Mouse (Mus musculus) neural tube, embryonic 14.5 days (tissue): ENCODE measurements around the gene Nfatc2. TPM values are rescaled to one million over a fixed set of nuclear protein-coding genes. Genes with fewer than 3 reads are reported as not detected.
A peak's percentile ranks its signal among the peaks of the same experiment; 100 is the strongest.

Experiments used
- ATAC-seq: fragments of 200-750 bp; cut with Nextera tagmentation; 2 replicates; pipeline ENCODE4 v1.8.0; 2017; ENCODE audit warnings: low read depth, mild to moderate bottlenecking, moderate TSS enrichment, moderate library complexity
- H3K27ac ChIP-seq: fragments of 300-500 bp; sonication (generic); 2 replicates; pipeline ENCODE4 v1.5.1; 2014; ENCODE audit warnings: low read depth, mild to moderate bottlenecking, control low read depth, low read length, moderate library complexity, mixed read lengths
- H3K27me3 ChIP-seq: fragments of 300-500 bp; sonication (generic); 2 replicates; pipeline ENCODE4 v1.6.1; 2014; ENCODE audit warnings: low read length; ENCODE audit not compliant: control insufficient read depth, insufficient read depth
- H3K36me3 ChIP-seq: fragments of 300-500 bp; sonication (generic); 2 replicates; pipeline ENCODE4 v1.6.1; 2014; ENCODE audit warnings: low read length, mixed read lengths; ENCODE audit not compliant: control insufficient read depth, insufficient read depth
- H3K4me1 ChIP-seq: fragments of 300-500 bp; sonication (generic); 2 replicates; pipeline ENCODE4 v1.6.1; 2014; ENCODE audit warnings: low read length; ENCODE audit not compliant: control insufficient read depth, insufficient read depth
- H3K4me2 ChIP-seq: fragments of 300-500 bp; sonication (generic); 2 replicates; pipeline ENCODE4 v1.6.1; 2014; ENCODE audit warnings: mild to moderate bottlenecking, low read depth, low read length, control low read depth
- H3K4me3 ChIP-seq: fragments of 300-500 bp; sonication (generic); 2 replicates; pipeline ENCODE4 v1.5.1; 2014; ENCODE audit warnings: low read depth, low read length, control low read depth, mixed read lengths
- H3K9ac ChIP-seq: fragments of 300-500 bp; sonication (generic); replicated peaks from 2 replicates; pipeline ENCODE4 v1.6.1; 2014; ENCODE audit warnings: low read depth, mild to moderate bottlenecking, control low read depth, low read length, mixed read lengths
- H3K9me3 ChIP-seq: fragments of 300-500 bp; sonication (generic); 2 replicates; pipeline ENCODE4 v1.6.1; 2016; ENCODE audit warnings: low read length; ENCODE audit not compliant: control insufficient read depth
- WGBS: fragments of 180-500 bp; shearing (Covaris S2); extraction: QIAGEN DNeasy Blood & Tissue Kit; methylation state at CpG from one replicate; pipeline ENCODE4 v1.1.7; 2014; 5-methylcytosine and 5-hydroxymethylcytosine counted together
- polyA plus RNA-seq: library from polyadenylated mRNA; unstranded; fragments of >200 nt; fragmentation: Nextera tagmentation; extraction: Ambion mirVana; gene quantifications from 2 replicates; pipeline ENCODE4 v1.2.1, GENCODE M21; 2014

Nfatc2 gene
- polyA plus RNA-seq, 1 experiment from 2014 or later: 4.0 TPM

DNA sequence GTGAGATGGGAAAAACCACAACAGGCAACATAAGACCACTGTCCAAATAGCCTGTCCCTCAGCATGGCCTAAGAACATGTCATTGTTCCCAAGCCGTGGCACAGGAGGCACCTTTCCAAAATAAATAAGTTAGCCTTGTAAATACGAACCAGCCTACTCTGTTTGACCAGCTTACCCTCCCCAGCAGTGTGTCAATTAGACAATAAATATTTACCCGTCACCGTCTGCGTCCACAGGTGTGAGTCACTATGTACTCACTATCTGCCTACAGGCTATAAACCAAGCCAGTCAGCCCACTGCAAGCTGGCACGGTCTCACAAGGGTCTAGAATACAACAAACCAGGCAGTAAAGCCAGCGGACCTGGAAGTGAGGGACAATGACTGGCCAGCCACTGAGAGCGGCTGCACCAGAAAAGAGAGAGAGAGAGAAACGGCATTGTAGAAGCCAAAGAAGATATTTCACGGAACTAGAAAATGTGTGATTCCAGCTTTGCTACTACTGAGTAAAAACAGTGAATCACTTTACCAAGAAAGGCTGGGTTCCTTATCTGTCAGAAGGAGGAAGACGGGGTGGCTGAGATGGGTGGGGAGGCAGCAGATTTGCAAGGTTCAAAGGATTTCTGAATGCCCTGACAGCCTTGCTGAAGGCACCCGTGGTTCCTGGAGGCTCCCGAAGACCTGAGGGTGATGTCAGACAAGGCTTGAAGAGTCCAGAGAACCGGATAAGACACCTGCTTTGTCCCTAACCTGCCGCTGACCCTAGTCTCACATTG lies 69.2 kb downstream of the Nfatc2 start:
- no peak for ATAC-seq
- Histone ChIP-seq H3K9me3 (no peaks in the 10 kb centered on the region), H3K36me3 (no peaks in the 10 kb centered on the region), H3K9ac (no peak overlapping the region), H3K27ac (no peak overlapping the region), H3K4me3 (no peak overlapping the region), H3K4me1 (no peaks in the 10 kb centered on the region), H3K27me3 (no peaks in the 10 kb centered on the region), H3K4me2 (no peak overlapping the region)
- WGBS: 58% methylated on average over 15 of the region's 15 CpGs

DNA sequence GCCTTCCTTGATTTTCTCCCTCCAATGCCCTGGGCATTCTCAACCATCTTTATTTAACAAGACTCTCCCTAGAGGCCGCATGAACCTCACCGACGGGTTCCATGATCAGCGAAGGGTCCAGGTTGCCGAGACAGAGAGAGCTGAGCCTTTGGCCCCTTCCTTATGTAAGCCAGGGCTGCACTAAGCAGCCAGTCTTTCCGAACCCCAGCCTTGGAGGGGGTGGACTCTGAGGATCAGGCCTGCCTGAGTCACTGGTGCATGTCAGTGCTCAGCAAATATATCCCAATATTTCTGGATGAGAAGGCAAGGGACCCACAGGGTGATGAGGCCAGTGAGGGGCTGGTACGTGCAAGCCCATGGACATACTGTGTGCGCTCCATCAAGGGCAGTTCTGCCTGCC lies 72.9 kb downstream of the Nfatc2 start:
- Histone ChIP-seq H3K9me3 (no peaks in the 10 kb centered on the region), H3K4me3 (no peak overlapping the region), H3K27ac (no peak overlapping the region), H3K4me1 (peaks cover 7% of the 10 kb centered on the region; the same call in 1 of the 2 replicates), H3K4me2 (no peak overlapping the region), H3K9ac (no peak overlapping the region), H3K36me3 (no peaks in the 10 kb centered on the region), H3K27me3 (no peaks in the 10 kb centered on the region)
- 90% methylated on average over 8 of the region's 8 CpGs for WGBS
- no peak for ATAC-seq

DNA sequence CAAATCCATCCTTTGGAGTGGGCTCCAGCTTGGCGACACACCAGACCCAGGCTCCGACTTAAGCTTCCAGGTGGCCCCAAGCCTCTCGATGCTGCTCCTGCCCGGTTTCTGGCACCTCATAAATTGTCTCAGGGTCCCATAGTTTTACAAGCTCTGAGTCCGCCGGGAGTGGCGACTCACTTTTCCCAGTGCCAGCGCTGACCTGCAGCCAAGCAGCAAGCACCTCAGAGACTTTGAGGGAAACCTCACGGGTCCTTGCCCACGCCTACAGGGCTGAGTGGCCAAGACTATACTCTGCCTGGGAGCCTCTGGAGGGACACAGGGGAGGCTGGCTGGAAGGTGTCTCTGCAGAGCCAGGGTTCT lies 74.0 kb downstream of the Nfatc2 start:
- Histone ChIP-seq H3K4me3 (no peak overlapping the region), H3K4me1 (peaks cover 7% of the 10 kb centered on the region; the same call in 1 of the 2 replicates), H3K27ac (no peak overlapping the region), H3K4me2 (no peak overlapping the region), H3K9me3 (no peaks in the 10 kb centered on the region), H3K9ac (no peak overlapping the region), H3K36me3 (no peaks in the 10 kb centered on the region), H3K27me3 (no peaks in the 10 kb centered on the region)
- no peak for ATAC-seq
- 77% methylated on average over 10 of the region's 10 CpGs for WGBS

DNA sequence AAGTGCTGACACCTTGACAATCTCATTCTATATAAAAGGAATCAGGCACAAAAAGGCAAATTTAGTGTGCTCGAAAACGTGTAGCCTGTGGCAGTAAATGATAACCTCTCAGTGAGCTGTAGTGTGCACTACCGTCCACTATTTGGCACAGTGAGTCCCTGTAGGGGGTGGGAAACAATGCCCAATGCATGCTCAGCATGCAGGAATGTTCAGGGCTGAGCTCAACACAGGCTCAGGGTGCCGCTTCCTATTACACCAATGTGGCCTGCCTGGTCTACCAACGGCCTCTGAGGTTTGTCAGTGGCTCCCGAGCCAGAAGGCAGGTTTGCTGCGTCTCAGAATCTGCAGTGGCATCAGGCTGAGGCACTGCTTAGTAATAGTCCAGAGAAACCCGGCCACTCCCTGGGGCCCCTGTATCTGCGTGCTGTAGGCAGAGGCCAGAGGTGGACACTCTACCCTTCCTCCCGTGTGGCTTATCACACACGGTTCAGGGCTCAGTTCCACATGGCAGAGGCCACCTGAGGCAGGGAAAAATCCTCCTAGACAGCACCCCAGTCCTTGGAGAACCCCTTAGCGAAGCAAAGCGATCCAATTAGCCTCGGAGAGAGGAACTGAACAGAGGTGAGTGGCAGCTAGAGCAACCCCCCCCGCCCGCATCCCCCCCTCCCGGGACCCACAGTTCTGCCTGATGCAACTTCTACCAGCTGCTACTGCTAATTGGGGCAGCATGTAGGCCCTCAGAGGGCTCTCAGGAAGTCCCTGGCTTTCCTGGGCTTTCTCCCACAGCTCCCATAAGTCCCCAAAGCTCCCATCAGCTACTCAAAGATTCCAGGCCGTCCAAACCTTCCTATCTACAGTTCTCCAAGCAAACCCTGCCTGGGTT lies 74.7 kb downstream of the Nfatc2 start:
- peaks cover 7% of the 10 kb centered on the region; the same call in 1 of the 2 replicates for H3K4me1 ChIP-seq
- no peaks in the 10 kb centered on the region for H3K27me3 ChIP-seq
- WGBS: 93% methylated on average over 18 of the region's 18 CpGs
- H3K9ac ChIP-seq: no peak overlapping the region
- H3K9me3 ChIP-seq: no peaks in the 10 kb centered on the region
- no peak overlapping the region for H3K4me3 ChIP-seq
- no peaks in the 10 kb centered on the region for H3K36me3 ChIP-seq
- no peak overlapping the region for H3K27ac ChIP-seq
- no peak for ATAC-seq
- no peak overlapping the region for H3K4me2 ChIP-seq

DNA sequence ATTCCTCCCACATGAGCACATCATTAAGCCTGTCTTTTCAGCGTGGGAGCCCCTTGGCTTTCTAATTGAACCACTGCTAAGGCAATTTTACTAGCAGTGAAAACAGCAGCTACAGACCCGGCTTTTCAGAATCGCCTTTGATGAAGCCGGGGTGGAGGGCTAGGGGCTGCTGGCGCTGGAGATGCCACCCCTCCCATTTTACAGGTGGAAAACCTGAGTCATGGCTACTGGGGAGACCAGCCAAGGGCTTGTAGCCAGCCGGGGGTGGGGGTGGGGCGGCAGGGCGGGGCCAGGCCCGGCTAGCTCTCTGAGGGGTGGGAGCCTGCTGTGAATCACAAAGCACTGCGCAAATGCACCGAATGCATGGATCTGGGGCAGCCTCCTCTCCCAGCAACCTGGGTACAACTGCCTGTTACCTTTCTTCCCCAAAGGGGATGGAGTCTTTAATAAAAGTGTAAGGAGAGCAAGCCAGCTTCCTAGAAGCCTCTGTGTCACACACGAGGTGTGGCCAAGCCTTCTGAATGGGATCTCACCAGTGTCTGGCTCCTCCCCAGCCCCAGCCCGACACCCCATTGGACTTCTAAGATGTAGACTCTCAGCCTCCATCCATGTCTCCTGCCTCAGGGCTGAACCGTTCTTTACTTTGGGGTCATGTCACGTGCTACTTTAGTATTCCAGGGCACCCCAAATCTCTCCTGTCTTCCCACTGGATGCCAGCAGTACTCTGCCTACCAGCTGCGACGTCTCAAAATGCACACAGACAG lies 75.9 kb downstream of the Nfatc2 start:
- no peaks in the 10 kb centered on the region for H3K9me3 ChIP-seq
- H3K27ac ChIP-seq: no peak overlapping the region
- H3K4me1 ChIP-seq: peaks cover 7% of the 10 kb centered on the region; the same call in 1 of the 2 replicates
- WGBS: 5% methylated on average over 17 of the region's 17 CpGs
- H3K4me2 ChIP-seq: peak overlapping the region; percentile 41
- no peaks in the 10 kb centered on the region for H3K27me3 ChIP-seq
- no peak overlapping the region; the same call in 1 of the 2 replicates for H3K9ac ChIP-seq
- peak; percentile 48 for ATAC-seq
- H3K36me3 ChIP-seq: no peaks in the 10 kb centered on the region
- no peak overlapping the region for H3K4me3 ChIP-seq

DNA sequence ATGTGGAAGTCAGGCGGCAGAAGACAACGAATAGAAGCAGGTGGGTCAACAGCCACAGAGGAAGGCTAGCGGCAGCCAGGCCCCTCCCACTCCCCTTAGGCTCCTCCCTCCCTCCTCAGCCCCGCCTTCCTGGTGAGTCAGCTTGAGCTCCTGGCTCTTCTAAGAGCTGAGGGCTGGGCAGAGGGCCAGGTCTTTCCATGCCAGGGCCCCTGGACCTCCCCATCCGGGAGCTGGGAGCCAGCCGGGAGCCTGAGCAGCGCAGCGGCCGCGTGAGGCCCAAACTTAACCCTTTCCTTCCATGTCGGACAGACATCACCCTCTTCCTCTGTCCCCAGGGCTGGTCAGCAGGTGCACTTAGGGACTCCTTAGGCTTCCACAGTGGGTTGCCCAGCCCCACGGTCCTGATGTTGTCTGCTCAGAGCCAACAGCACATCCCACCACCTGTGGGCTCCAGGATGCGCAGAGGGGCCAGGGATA lies 76.5 kb downstream of the Nfatc2 start:
- Histone ChIP-seq H3K4me3 (no peak overlapping the region), H3K9ac (no peak overlapping the region; the same call in 1 of the 2 replicates), H3K4me1 (peaks cover 7% of the 10 kb centered on the region; the same call in 1 of the 2 replicates), H3K27me3 (no peaks in the 10 kb centered on the region), H3K9me3 (no peaks in the 10 kb centered on the region), H3K36me3 (no peaks in the 10 kb centered on the region), H3K4me2 (peak overlapping the region; percentile 41), H3K27ac (no peak overlapping the region)
- 1% methylated on average over 13 of the region's 13 CpGs for WGBS
- ATAC-seq: peak; percentile 91

DNA sequence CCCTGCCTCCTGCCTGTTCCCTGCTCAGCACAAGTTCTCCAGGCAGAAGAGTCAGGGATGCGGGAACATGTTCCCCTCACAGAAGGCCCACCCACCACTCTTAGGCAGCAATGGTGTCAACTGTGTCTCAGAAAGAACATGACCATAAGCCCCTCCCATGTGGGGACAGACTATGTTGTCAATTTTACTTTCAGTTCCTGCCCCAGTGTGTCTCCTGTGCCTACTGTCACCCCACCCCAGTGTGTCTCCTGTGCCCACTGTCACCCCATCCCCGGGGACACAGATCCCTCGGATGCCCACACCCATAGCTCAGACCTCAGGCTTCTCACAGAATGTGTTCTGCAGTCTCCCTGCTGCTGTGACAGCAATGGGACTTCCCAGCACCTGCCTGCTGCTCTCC lies 79.2 kb downstream of the Nfatc2 start:
- WGBS: 89% methylated on average over 3 of the region's 3 CpGs
- Histone ChIP-seq H3K27ac (no peak overlapping the region), H3K4me2 (no peak overlapping the region), H3K4me3 (no peak overlapping the region), H3K4me1 (peaks cover 7% of the 10 kb centered on the region; the same call in 1 of the 2 replicates), H3K36me3 (no peaks in the 10 kb centered on the region), H3K9me3 (no peaks in the 10 kb centered on the region), H3K9ac (no peak overlapping the region), H3K27me3 (no peaks in the 10 kb centered on the region)
- no peak for ATAC-seq

DNA sequence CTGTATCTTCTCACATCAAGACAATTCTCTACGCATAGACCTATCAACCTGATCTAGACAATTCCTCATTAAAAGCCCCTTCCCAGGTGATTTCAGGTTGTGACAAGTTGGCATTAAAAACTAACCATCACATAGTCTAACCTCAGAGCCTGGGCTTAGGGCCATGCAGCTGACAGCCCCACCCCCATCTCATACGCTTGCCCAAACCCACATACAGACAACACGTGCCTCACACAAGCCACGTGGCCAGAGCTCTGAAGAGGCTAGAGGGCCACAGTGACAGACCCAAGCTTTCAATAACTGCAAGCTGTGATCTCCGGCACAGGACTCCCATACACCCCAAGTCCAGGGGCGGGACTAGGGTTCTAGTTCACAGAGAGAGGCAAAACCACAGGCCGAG lies 80.7 kb downstream of the Nfatc2 start:
- H3K9me3 ChIP-seq: no peaks in the 10 kb centered on the region
- no peak overlapping the region for H3K4me3 ChIP-seq
- no peak overlapping the region for H3K9ac ChIP-seq
- no peak overlapping the region for H3K4me2 ChIP-seq
- WGBS: 93% methylated on average over 7 of the region's 7 CpGs
- ATAC-seq: no peak
- H3K27ac ChIP-seq: no peak overlapping the region
- no peaks in the 10 kb centered on the region for H3K27me3 ChIP-seq
- peaks cover 7% of the 10 kb centered on the region; the same call in 1 of the 2 replicates for H3K4me1 ChIP-seq
- H3K36me3 ChIP-seq: no peaks in the 10 kb centered on the region
